Mouse (Mus musculus): ENCODE measurements around the gene Colgalt2.
"Not testable (repeated sequence)": the region's sequence is repeated elsewhere in the genome, so short reads cannot be mapped to it uniquely, and the experiment has no call there.

Gene Colgalt2

GRCm38 (mm10) chr1:152417602-152418001, 18.0 kb downstream of the Colgalt2 start:
- DNase-seq (ENCODE audit: low spot score): no peak

DNA sequence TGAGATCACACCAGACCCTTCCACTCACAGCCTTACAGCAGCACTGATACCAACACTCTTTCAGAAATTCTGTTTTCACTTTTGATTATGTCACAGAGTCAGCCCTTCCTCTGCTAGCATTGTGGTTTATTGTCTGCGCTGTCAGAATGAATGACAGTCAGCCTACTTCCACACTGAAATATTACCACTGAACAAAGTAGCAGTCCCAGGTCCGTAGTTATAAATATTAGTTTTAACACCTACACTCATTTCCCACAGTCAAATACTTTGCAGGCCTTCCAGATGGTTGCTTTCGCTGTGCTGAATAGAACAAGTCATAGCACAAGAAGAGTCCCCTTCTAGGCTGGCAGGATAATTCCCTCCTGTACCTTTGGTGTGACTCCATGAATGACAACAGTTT, 22.7 kb downstream of the Colgalt2 start:
- no peak for DNase-seq (ENCODE audit: low spot score)

DNA sequence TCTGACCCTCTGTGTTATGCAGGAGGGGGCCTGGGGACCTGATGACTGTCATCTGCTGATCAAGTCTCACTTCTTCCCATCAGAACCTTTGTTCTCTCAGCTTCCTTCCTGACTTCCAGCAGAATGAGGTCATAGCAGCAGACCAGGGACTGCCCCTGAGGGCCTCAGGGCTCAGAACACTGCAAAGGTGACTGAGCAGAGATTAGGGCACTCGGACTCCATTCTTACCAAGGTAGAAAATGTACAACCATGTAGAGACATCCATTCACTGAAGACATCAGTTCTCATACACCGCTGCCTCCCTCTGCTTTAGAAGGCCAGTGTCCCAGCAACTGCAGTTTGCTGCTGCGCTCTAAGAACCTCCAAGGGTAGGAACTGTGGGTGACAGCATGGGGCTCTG, 23.4 kb downstream of the Colgalt2 start:
- DNase-seq (ENCODE audit: low spot score): no peak

- DNase-seq (ENCODE audit: low spot score): no peak
Measured at GRCm38 (mm10) chr1:152427912-152428581, 28.4 kb downstream of the Colgalt2 start.

- no peak for DNase-seq (ENCODE audit: low spot score)
Measured at GRCm38 (mm10) chr1:152429805-152430204, 30.2 kb downstream of the Colgalt2 start.

GRCm38 (mm10) chr1:152434166-152434565, 34.5 kb downstream of the Colgalt2 start:
- DNase-seq (ENCODE audit: low spot score): no peak

DNA sequence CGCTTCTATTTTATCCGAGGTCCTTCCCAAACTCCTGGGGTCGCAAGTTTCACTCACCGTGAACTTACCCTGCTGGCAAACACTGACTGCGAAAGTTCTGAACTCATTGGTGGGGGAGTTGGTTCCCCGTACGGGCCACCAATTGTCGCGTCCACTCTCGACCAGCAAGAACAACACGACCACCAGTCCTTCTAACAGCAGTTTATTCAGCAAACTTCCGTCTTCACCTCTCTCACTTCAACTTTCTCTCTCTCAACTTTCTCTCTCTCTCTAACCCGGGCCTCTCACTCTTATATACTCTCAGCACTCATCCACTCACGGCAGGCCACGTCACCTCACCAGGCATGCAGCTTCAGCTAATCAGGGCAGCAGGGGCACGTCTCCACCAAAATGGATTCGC, 37.9 kb downstream of the Colgalt2 start:
- not testable (repeated sequence) for DNase-seq (ENCODE audit: low spot score)

GRCm38 (mm10) chr1:152439408-152439807, 39.8 kb downstream of the Colgalt2 start:
- no peak for DNase-seq (ENCODE audit: low spot score)

DNA sequence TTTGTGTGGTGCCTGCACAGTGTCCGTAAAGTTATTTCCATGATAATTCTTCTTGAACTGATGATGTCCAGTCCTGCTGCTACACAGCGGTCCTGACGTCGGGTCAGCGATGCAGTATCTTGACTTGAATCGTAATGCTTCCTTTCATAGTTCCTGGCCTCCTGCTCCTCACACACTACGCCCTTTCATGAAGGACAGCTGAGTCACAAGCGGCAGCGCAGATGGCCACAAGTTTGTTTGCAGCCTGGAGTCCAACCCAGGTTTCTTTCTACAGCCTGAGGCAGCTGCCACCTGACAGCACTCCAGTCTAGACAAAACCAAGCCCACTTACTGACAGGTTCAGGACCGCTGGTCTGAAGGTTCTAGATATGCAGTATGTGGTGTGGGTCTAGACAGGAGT, 40.2 kb downstream of the Colgalt2 start:
- no peak for DNase-seq (ENCODE audit: low spot score)

GRCm38 (mm10) chr1:152444630-152445029, 45.0 kb downstream of the Colgalt2 start:
- no peak for DNase-seq (ENCODE audit: low spot score)

DNA sequence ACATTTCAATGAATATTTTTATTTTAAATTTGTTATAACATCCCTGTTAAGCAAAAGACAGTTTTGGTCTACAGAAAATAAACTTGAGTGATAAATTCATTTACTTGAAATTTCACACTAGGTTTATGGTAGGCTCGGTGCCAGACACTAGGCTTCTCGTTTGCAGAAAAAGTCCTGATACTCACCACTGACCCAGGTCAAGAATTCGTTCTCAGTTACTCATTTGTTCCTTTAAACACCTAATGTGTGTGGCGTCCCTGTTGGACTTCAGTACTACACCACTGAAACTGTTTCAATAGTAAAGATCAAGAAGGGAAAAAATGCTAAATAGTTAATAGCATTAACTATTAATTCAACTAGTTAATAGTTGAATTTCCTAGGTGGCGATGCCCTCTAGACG, 46.3 kb downstream of the Colgalt2 start:
- DNase-seq (ENCODE audit: low spot score): no peak

DNA sequence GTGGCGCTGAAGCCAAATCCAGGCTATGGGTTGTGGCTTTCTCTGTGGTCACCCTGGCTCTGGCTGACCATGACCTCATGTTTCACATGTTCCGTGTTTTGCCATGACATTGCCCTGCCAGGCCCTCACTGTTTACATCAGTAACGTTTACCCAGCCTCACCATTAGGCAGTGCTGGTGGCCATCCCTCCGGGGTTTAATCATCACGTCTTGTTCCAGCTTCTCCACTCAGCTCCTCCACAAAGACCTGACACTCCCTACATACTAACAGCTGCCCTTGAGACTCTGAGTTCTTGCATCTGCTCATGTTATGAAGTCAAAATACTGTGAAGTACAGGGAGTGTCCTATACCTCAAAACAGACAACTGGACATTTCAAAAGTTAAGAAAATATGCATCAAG, 54.9 kb downstream of the Colgalt2 start:
- no peak for DNase-seq (ENCODE audit: low spot score)

- DNase-seq (ENCODE audit: low spot score): no peak
Measured at GRCm38 (mm10) chr1:152455275-152456243, 55.9 kb downstream of the Colgalt2 start.

DNA sequence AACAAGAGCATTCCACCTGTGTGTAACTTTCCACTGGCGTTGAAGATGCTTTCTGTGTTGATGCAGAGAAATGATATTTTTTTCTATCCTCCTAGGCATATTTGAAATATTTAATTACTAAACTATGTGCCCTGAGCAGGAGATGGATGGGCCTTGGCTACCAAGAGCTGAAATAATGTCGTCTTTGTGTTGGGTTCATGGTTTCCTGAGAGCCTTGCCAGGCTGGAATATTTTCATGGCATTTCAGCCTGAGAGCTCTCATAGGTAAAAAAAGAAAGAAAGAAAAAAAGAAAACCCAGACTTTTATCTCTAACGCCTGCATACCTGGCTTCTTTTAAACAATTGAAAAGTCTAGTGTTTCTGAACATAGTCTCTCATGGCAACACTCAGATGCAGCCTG, 56.6 kb downstream of the Colgalt2 start:
- DNase-seq (ENCODE audit: low spot score): no peak

- no peak for DNase-seq (ENCODE audit: low spot score)
Measured at GRCm38 (mm10) chr1:152457596-152457995, 58.0 kb downstream of the Colgalt2 start.

- no peak for DNase-seq (ENCODE audit: low spot score)
Measured at GRCm38 (mm10) chr1:152458996-152459395, 59.4 kb downstream of the Colgalt2 start.

DNA sequence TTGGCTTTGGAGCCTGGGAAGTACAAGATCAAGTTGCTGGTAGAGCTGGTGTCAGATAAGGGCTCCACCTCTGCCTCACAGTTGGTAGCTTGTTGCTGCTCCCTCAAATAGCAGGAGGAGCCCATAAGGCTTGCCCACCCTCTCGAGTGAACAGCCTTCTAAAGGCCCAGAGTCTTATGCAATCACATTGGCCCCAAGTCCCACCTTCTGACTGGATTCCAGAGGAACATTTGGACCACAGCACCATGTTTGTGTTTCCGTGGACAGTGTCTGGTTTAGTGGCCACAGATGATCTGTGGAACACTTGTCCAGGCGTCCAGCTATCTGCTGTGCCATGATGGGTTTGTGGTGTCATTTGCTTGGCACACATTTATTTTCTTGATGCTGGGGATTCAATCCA, 61.3 kb downstream of the Colgalt2 start:
- no peak for DNase-seq (ENCODE audit: low spot score)

DNA sequence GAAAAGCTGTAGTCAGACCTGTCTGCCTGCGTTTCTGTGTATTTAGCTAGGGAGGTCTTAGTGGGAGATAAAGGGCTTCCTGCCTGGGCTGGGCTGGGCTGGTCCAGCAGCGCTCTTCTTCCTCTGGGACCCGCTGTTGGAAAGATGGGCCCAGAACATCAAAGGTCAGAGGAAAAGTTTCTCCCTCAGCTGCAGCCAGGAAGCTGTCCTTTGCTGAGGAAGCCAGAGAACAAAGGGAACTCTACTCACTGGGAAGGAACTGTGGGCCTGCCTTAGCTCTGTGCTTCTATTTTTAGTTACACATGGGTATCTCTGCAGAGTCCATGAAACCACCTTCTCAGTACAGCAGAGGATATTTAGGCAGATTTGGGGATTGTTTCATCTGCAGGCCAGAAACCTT, 62.2 kb downstream of the Colgalt2 start:
- DNase-seq (ENCODE audit: low spot score): no peak

DNA sequence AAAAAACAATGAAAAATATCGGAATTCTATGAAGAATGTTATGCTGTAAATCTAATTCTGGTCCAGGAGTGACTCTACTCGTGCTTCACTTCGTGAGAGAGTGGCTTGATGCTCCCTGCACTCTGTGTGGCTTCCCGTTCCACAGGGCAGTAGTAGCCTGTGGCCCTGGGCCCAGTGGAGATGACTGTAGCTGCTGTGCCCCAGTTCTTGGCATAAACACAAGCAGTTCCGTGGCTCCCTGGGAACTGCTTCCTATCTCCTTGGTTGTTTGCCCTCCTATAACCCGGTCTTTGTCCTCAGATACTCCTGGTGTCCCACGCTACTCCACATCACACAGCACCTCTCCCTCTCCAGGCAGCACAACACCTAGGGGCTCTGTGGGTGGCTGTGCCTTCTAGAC, 62.7 kb downstream of the Colgalt2 start:
- peak; percentile 24 for DNase-seq (ENCODE audit: low spot score)

DNA sequence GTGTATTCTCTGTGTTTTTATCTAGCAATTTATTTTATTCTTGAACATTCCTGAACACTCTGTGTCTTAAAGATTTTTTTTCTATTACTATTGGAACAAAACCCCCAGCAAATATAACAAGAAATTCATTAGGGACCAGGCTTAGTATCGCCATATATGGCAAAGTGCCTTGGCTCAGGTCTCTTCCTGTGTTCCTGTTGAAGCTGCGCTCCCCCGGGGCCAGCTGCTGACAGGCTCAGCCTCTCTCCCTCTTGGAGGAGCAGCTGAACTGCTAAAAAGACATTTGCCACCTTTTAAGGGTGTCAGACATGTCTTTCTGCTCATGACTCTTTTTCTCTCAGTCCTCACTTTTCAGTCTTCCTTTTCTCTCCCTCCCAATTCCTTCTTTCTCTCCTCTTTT, 66.7 kb downstream of the Colgalt2 start:
- DNase-seq (ENCODE audit: low spot score): no peak

- no peak for DNase-seq (ENCODE audit: low spot score)
Measured at GRCm38 (mm10) chr1:152468443-152468842, 68.8 kb downstream of the Colgalt2 start.

DNA sequence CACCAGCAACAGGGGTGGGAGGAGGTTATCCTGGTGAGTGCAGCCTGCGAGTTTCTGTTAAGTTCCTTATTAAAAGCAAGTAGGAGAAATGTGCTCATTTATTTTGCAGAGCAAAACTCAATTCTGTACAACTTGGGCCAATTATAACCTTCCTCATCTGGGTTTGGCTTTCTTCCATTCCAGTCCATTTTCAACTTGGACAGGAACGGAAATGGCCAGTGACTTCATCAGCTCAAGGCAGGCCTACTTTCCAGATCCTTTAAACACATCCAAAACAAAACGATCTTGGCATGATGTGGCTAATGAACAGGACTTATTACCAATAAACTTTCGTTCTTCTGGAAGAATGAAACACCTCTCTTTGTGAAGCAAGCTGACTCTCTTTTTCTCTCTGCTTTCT, 76.5 kb downstream of the Colgalt2 start:
- DNase-seq (ENCODE audit: low spot score): no peak

DNA sequence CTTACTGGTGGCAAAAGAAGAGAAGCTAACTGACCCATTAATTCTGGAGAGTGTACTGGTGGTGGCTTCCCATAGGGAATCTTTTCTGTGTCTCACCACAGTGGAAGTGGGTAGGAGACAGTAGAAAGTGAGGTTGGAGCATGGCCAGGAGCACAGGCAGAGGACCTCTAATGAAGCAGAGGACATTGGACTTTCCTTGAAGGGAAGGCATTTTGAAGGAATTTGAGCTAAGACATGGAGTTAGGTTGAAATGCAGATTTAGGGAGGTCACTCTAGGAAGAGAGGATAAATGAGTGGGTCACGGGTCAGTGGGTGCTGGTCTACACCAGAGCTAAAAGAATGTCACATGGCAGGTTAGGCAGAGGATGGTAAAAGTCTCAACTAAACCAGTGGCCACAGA, 91.2 kb downstream of the Colgalt2 start:
- DNase-seq (ENCODE audit: low spot score): no peak

Measured in adipocyte (in vitro differentiated cells).